Mouse (Mus musculus) layer of hippocampus, adult 2 months (tissue): ENCODE results near the gene Cacfd1. TPM values are rescaled to one million over a fixed set of nuclear protein-coding genes. Genes with fewer than 3 reads are reported as not detected.

ENCODE experiments used
- DNase-seq, 2 experiments: peaks; one replicate each; pipeline ENCODE4 v3.0.0; 2022; ENCODE audit warnings: low spot score in 2 of 2
- H3K27ac ChIP-seq: fragments of 200-600 bp; 2 replicates; pipeline ENCODE4 v1.8.1; 2022
- H3K4me3 ChIP-seq: fragments of 200-600 bp; 2 replicates; pipeline ENCODE4 v1.8.1; 2022; ENCODE audit warnings: mild to moderate bottlenecking
- CTCF ChIP-seq: fragments of 200-600 bp; conservative IDR thresholded peaks from 2 replicates; pipeline ENCODE4 v1.8.1; 2022; ENCODE audit warnings: antibody characterized with exemption, mild to moderate bottlenecking, moderate library complexity
- total RNA-seq, 2 experiments: library from RNA; stranded (reverse); gene quantifications; 2 replicates each; pipeline ENCODE4 v1.2.3; 2021

The Cacfd1 gene
- total RNA-seq, 2 experiments from 2014 or later, result 45.0 to 47.0 TPM

- TF ChIP-seq CTCF, result peak; percentile 40
- Histone ChIP-seq H3K4me3 (no peak overlapping the region), H3K27ac (no peak overlapping the region)
- no peak for DNase-seq
Observed at GRCm38 (mm10) chr2:27032361-27032760, 22.6 kb downstream of the Cacfd1 start.

DNA sequence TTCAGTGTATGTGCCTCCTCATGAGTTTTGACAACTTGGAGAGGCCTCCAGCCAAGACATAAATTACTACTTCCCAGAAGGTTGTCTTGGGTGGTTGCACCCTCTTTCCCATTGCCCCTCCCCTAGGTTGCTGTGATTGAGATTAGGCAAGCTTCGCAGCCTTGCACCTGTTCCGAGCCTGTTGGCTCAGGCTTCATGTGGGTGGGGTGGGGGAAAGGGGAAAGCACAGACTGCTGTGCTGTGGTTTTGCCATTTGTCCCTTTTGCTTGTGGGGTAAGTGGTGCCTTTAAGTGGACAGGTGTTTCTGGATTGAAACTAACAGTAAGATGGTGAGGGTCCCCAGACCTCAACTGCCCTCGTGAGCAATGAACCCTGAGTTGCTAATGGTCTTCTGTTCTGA is 26.3 kb downstream of the Cacfd1 start:
- no peak for TF ChIP-seq CTCF
- Histone ChIP-seq H3K27ac (no peak overlapping the region), H3K4me3 (no peak overlapping the region)
- DNase-seq, result no peak

DNA sequence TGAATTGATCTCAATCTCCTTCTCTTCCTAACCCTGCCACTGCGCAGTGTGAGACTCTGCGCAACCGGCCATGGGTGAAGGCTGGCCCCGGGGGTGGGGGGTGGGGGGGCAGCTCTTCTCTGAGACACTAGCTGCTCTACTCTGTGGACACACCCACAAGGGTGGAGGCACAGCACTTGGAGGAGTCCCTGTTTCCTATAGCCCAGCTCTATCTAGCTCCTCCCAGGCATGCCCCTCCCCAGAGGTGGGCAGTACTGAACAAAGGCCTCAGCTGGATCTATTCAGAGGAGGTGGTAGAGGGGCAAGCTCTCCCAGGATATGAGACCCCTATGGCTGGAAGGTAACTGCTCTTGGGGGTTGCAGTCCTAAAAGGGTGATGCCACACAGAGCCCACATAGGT is 27.3 kb downstream of the Cacfd1 start:
- no peak for DNase-seq
- no peak overlapping the region for H3K4me3 ChIP-seq
- TF ChIP-seq CTCF, result no peak
- H3K27ac ChIP-seq, result no peak overlapping the region

GRCm38 (mm10) chr2:27038596-27038995 is 28.9 kb downstream of the Cacfd1 start:
- peak; percentile 74 to 85 for DNase-seq
- TF ChIP-seq CTCF, result peak; percentile 97
- no peak overlapping the region for H3K4me3 ChIP-seq
- no peak overlapping the region for H3K27ac ChIP-seq

DNA sequence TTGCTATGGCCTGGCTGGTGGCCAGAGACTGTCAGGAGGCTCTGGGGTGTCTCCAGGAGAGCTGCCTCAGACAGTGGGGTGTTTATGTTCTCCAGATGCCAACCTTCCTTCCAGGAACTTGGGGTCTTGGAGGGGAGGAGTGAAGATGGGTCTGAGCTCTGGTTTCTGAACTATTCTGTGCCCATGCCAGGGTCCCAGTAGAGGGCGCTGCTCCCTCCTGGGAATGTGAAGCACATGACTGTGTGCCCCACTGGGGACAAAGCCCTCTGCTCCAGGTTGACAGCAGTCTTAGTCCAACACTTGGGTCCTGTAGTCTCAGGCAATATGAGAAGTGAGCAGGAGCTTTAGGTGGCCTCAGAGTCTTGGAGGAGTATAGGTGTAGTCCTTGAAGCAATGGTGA is 29.6 kb downstream of the Cacfd1 start:
- no peak overlapping the region for H3K4me3 ChIP-seq
- no peak for DNase-seq
- TF ChIP-seq CTCF, result peak; percentile 69
- no peak overlapping the region for H3K27ac ChIP-seq

GRCm38 (mm10) chr2:27042131-27042844 is 32.6 kb downstream of the Cacfd1 start:
- H3K27ac ChIP-seq, result no peak overlapping the region
- DNase-seq, result no peak
- no peak for TF ChIP-seq CTCF
- H3K4me3 ChIP-seq, result no peak overlapping the region

DNA sequence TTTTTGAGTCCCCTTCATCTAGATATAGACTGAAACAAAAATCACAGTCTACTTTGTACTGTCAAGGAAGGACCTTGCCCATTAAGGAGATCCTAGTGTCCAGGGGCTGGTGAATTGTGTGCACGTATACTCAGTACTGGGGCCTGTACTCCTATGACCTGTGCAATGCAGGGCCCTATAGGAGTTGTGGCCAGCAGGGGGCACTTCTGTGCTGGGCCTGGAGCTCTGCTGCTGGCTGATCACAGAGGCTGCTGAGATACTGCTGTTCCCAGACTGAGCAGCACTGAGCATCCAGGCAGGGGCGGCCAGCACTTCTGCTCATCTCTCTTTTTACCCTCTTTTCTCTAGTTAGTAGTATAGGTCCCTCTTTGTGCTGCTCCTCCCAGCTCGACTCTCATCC is 33.7 kb downstream of the Cacfd1 start:
- Histone ChIP-seq H3K27ac (peak overlapping the region; percentile 18; the same call in 1 of the 2 replicates), H3K4me3 (no peak overlapping the region)
- DNase-seq, result peak; percentile 89
- peak; percentile 89 for TF ChIP-seq CTCF

DNA sequence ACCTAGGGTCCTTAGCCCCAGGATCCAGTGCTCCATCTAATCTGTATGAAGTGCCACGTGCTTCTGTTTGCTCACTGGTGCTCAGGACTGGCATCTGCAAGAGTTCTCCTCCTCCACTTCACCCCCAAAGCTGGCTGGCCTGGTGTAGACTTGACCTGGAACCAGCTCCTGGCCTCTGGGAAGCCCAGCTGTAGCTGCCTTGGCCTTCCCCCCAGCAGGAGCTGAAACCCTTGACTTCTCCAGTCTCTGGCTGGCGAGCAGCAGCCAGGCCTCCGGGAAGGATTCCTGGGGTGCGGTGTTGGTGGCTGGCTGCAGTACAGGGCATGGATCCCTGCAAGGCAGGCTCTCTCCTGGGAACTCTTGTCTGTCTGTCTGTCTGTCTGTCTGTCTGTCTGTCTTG is 34.4 kb downstream of the Cacfd1 start:
- Histone ChIP-seq H3K27ac (peak overlapping the region; percentile 18; the same call in 1 of the 2 replicates), H3K4me3 (no peak overlapping the region)
- DNase-seq, result no peak
- no peak for TF ChIP-seq CTCF

GRCm38 (mm10) chr2:27044641-27045040 is 34.9 kb downstream of the Cacfd1 start:
- DNase-seq, result no peak
- H3K4me3 ChIP-seq, result no peak overlapping the region
- no peak for TF ChIP-seq CTCF
- no peak overlapping the region for H3K27ac ChIP-seq

DNA sequence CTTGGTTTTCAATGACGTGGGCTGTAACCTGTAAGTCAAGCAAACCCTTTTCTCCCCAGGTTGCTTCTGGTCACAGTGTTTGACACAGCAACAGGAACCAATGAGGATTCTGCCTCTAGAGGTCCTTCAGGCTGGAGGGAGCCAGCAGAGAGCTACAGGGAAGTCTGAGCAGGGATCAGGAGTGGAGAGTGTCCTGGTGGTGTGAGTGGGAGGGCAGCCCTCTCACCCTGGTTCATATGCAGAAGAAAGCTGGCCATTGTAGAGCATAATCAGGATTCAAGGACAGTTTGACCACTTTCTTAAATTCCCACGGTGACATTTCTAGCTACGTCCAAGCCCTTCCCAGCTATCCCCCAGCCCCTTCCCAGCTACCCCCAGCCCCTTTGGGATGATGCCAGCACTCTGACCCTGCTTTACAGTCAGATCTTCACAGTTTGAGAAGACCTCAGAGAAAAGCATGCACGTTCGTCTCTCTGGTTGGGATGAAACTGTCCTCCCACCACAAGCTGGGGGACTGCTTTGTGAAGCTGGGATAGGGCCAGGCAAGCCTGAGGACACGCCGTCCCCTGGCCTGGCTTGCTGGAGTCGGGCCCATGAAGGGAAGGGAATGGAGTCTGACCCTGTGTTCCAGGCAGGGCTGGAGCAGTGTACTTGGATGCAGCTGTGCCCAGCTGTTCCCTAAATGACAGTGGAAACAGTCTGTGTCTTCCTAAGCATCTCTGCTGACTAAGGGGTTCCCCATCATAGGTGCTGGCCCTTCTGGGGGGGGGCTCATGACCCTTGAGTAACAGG is 36.4 kb downstream of the Cacfd1 start:
- Histone ChIP-seq H3K27ac (peak overlapping the region; percentile 18; the same call in 1 of the 2 replicates), H3K4me3 (no peak overlapping the region)
- TF ChIP-seq CTCF, result no peak
- DNase-seq, result no peak

- no peak for DNase-seq
- no peak overlapping the region for H3K4me3 ChIP-seq
- no peak overlapping the region for H3K27ac ChIP-seq
- TF ChIP-seq CTCF, result no peak
Observed at GRCm38 (mm10) chr2:27049408-27049807, 39.7 kb downstream of the Cacfd1 start.

DNA sequence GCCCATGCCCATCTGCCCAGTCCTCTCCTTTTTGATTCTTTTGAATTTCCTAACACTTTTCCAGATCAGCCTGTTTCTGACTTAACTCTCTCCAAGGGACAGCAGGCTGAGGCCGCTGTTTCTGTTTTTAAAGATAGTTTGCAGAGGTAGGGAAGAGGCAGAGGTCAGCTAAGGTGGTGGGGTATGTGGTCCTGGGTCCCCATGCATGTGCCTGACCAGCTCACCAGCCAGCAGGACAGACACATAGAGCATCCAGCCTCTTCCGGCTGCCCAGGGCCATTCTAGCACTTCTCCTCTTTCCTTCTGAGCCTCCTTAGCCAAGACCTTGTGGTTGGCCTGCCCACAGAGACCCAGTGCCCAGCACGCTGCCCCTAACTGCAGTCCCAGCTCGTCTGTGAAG is 48.5 kb downstream of the Cacfd1 start:
- Histone ChIP-seq H3K4me3 (no peak overlapping the region), H3K27ac (no peak overlapping the region)
- no peak for DNase-seq
- TF ChIP-seq CTCF, result no peak

DNA sequence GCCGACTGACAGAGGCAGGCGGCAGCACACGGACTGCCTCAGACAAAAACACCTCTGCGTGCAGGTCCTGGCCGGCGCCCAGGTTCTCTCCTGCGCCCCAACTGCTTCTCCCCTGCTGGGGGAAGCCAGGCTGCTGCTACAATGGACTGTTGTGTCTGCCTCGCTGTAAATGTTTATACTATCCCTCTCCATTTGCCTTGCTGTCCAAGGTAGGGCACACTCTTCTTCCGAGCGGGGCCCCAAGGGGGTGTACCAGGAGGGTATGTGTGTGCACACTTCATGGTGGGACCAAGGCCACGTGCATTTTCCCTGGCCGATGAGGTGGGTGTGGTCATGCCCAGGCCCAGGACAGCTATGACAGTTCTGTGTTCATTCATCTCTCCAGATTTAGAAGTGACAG is 49.0 kb downstream of the Cacfd1 start:
- no peak for DNase-seq
- Histone ChIP-seq H3K4me3 (no peak overlapping the region), H3K27ac (no peak overlapping the region)
- TF ChIP-seq CTCF, result peak; percentile 30

- H3K4me3 ChIP-seq, result no peak overlapping the region
- no peak overlapping the region for H3K27ac ChIP-seq
- DNase-seq, result no peak
- TF ChIP-seq CTCF, result no peak
Observed at GRCm38 (mm10) chr2:27059187-27059586, 49.5 kb downstream of the Cacfd1 start.
